Mouse (Mus musculus) ovary, adult 10 weeks (tissue): ENCODE data around the gene Fxn. TPM values are rescaled to one million over a fixed set of nuclear protein-coding genes. Genes with fewer than 3 reads are reported as not detected.

Experiments used
- polyA plus RNA-seq: library from polyadenylated mRNA; stranded (reverse); fragments of 350-450 nt; fragmentation: Illumina TruSeq; extraction: RNeasy Lipid Tissue Mini Kit (QIAGEN cat#74804); gene quantifications from one replicate; pipeline ENCODE4 v1.2.3, GENCODE M21; 2014

The Fxn gene
- polyA plus RNA-seq: 1.4 TPM

DNA sequence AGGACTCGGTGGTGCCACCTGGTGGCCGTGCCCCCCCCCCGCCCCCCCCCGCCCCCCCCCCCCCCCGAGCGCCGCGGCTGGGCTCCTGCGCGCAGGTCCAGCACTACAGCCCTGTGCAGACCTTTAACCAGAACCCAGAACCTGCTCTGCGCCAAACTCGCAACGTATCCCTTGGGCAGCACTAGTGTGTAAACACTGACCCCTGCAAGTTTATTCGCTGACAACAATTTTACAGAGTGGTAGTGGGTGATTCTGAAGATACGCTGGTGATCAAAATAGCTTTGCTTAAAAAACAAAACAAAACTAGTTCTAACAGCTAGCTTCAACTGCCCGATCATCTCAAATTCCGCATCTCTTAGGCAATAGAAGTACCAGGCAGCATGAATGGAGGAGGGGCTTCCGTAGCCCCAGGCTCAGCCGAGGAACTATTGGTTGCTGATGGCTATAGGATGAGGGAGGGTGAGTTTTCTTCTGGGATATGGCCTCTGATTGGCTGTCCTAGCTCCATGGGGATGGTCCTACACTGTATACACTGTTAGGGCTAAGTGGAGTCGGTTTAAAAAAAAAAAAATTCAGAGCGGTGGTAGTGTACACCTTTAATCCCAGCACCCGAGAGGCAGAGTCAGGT, at the start of gene Fxn:
Fxn (minus strand) TSS at position 5 of the 628 bp plus-strand sequence.

DNA sequence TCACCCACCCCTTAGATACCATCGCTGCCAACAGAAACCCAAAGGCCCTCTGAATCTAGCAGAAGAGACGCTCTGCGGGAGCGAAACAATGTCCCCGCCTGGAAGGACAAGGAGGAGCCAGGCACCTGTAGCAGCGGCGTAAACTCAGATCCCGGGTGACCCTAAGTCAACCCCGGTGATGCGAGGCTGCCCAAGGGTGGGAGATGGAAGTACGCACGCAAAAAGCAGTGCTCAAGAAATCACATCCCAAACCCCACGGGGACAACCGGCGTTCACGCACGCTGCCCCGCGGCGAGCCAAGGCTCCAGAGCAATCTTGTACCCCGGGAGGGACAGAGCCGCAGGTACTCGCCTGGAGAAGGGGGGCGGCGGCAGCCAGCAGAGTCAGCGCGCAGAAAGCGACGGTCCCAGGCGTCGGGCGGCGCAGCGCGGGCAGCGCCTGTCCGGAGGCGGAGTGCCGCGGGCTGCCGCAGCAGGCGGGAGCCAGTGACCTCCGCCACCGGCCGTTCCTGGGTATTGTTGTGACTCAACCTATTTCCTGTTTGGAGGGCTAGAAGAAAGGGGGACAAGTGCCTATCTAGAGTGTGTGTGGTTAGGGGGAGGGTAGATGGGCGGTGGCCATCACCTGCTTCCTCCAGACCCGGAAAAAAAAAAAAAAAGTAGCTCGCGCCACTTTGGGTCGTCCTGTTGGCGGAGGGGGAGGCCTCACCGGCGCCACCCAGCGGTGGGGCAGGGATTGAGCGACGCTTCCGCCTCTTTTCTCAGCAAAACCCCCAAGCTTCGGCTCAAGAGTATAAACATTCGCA, 55.7 kb downstream of the Fxn start, which contains the start of gene Tjp2:
Tjp2 (minus strand) TSS at position 531 of the 805 bp plus-strand sequence.

Other genes starting within 250 kb of the Fxn start
- 2.9 TPM for gene Fam189a2, start 249.6 kb downstream of the Fxn start, polyA plus RNA-seq
- 12.3 TPM for gene Tjp2, start 55.6 kb downstream of the Fxn start, polyA plus RNA-seq
- 5.5 TPM for gene Fam122a, start 196.8 kb upstream of the Fxn start, polyA plus RNA-seq